Mouse (Mus musculus) kidney, postnatal 0 days (tissue): Measurements from ENCODE around the gene Krt83. TPM values are rescaled to one million over a fixed set of nuclear protein-coding genes. Genes with fewer than 3 reads are reported as not detected.
"Not testable (repeated sequence)": the region's sequence is repeated elsewhere in the genome, so short reads cannot be mapped to it uniquely, and the experiment has no call there.

ENCODE experiments used
- ATAC-seq: fragments of 200-750 bp; cut with Nextera tagmentation; replicated peaks from 2 replicates; pipeline ENCODE4 v1.8.0; 2017; ENCODE audit warnings: low read depth, moderate number of reproducible peaks, moderate TSS enrichment, moderate library complexity; ENCODE audit not compliant: low FRiP score
- DNase-seq: peaks from one replicate; pipeline ENCODE4 v3.0.0-alpha.2; 2016; ENCODE audit warnings: low spot score
- H3K27ac ChIP-seq: fragments of 300-500 bp; sonication (generic); 2 replicates; pipeline ENCODE4 v1.5.1; 2014; ENCODE audit warnings: mild to moderate bottlenecking
- H3K27me3 ChIP-seq: fragments of 300-500 bp; sonication (generic); 2 replicates; pipeline ENCODE4 v1.6.1; 2014; ENCODE audit warnings: low read length, mixed read lengths; ENCODE audit not compliant: insufficient read depth
- H3K36me3 ChIP-seq: fragments of 300-500 bp; sonication (generic); 2 replicates; pipeline ENCODE4 v1.6.1; 2014; ENCODE audit warnings: low read length, mixed read lengths; ENCODE audit not compliant: insufficient read depth
- H3K4me1 ChIP-seq: fragments of 300-500 bp; sonication (generic); replicated peaks from 2 replicates; pipeline ENCODE4 v1.6.1; 2014; ENCODE audit warnings: antibody characterized with exemption, low read length, mixed read lengths; ENCODE audit not compliant: insufficient read depth
- H3K4me2 ChIP-seq: fragments of 300-500 bp; sonication (generic); 2 replicates; pipeline ENCODE4 v1.6.1; 2014; ENCODE audit warnings: mild to moderate bottlenecking, low read length, moderate library complexity, mixed read lengths
- H3K4me3 ChIP-seq: fragments of 300-500 bp; sonication (generic); replicated peaks from 2 replicates; pipeline ENCODE4 v1.5.1; 2014; ENCODE audit warnings: low read depth, low read length
- H3K9ac ChIP-seq: fragments of 300-500 bp; sonication (generic); 2 replicates; pipeline ENCODE4 v1.6.1; 2014; ENCODE audit warnings: low read depth, low read length
- H3K9me3 ChIP-seq: fragments of 300-500 bp; sonication (generic); replicated peaks from 2 replicates; pipeline ENCODE4 v1.6.1; 2016; ENCODE audit warnings: low read length, inconsistent platforms, mixed read lengths
- CTCF ChIP-seq: IDR thresholded peaks from 2 replicates; pipeline ENCODE4 v1.5.1; 2016; ENCODE audit warnings: antibody characterized with exemption, low read depth, mild to moderate bottlenecking, moderate library complexity
- WGBS: fragments of 180-500 bp; shearing (Covaris S2); extraction: QIAGEN DNeasy Blood & Tissue Kit; methylation state at CpG from one replicate; pipeline ENCODE4 v1.1.7; 2014; 5-methylcytosine and 5-hydroxymethylcytosine counted together
- polyA plus RNA-seq: library from polyadenylated mRNA; unstranded; fragments of >200 nt; fragmentation: Nextera tagmentation; extraction: Ambion mirVana; gene quantifications from 2 replicates; pipeline ENCODE4 v1.2.1, GENCODE M21; 2015

Gene Krt83
- polyA plus RNA-seq, 1 experiment from 2014 or later: not detected

- H3K4me3 ChIP-seq: no peak overlapping the region
- no peaks in the 10 kb centered on the region for H3K36me3 ChIP-seq
- no peaks in the 10 kb centered on the region for H3K4me1 ChIP-seq
- no peaks in the 10 kb centered on the region for H3K9me3 ChIP-seq
- 8% methylated on average over 2 of the region's 2 CpGs for WGBS
- no peak overlapping the region for H3K9ac ChIP-seq
- ATAC-seq (no peak), DNase-seq (peak; percentile 90)
- H3K4me2 ChIP-seq: no peak overlapping the region
- H3K27me3 ChIP-seq: no peaks in the 10 kb centered on the region; the same call in 1 of the 2 replicates
- TF ChIP-seq CTCF: peak; percentile 92
- no peak overlapping the region for H3K27ac ChIP-seq
Observed at GRCm38 (mm10) chr15:101519792-101520191, 28.5 kb upstream of the Krt83 start.

DNA sequence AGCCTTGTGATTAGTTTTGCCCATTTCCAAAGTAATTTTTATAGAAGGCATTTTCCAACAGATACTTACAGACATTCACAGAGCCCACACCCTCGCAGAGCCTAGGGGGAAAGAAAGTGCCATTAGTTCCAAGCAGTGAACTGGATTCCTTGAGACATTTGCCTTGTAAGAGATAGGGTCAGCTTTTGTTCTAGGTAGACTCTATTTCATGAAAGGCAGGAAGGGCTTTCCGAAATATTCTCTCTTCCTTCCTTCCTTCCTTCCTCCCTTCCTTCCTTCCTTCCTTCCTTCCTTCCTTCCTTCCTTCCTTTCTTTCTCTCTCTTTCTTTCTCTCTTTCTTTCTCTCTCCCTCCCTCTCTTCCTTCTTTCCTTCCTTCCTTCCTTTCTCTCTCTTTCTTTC is 25.8 kb upstream of the Krt83 start, which contains the start of gene Gm49425:
Gene Gm49425 (minus strand): TSS at position 101 of the 400 bp plus-strand sequence.
- not testable (repeated sequence) for ATAC-seq, H3K4me1 ChIP-seq, H3K4me3 ChIP-seq, H3K27ac ChIP-seq, H3K4me2 ChIP-seq, H3K9ac ChIP-seq, H3K9me3 ChIP-seq, H3K27me3 ChIP-seq, H3K36me3 ChIP-seq, DNase-seq
- 76% methylated on average over 2 of the region's 2 CpGs for WGBS

GRCm38 (mm10) chr15:101508247-101508646 is 16.9 kb upstream of the Krt83 start:
- ATAC-seq (no peak), DNase-seq (peak; percentile 46)
- Histone ChIP-seq H3K9ac (no peak overlapping the region), H3K36me3 (no peaks in the 10 kb centered on the region), H3K9me3 (no peaks in the 10 kb centered on the region), H3K27me3 (no peaks in the 10 kb centered on the region), H3K27ac (no peak overlapping the region), H3K4me3 (no peak overlapping the region), H3K4me2 (no peak overlapping the region), H3K4me1 (no peaks in the 10 kb centered on the region; the same call in 1 of the 2 replicates)
- WGBS: 29% methylated on average over 9 of the region's 9 CpGs
- TF ChIP-seq CTCF: no peak

- Histone ChIP-seq H3K4me3 (no peak overlapping the region), H3K27ac (no peak overlapping the region), H3K4me2 (no peak overlapping the region), H3K9me3 (no peaks in the 10 kb centered on the region), H3K4me1 (no peaks in the 10 kb centered on the region; the same call in 1 of the 2 replicates), H3K36me3 (no peaks in the 10 kb centered on the region), H3K27me3 (no peaks in the 10 kb centered on the region), H3K9ac (no peak overlapping the region)
- whole genome bisulfite sequencing: 23% methylated on average over 14 of the region's 14 CpGs
- ATAC-seq (no peak), DNase-seq (peak; percentile 23)
- TF ChIP-seq CTCF: no peak
Observed at GRCm38 (mm10) chr15:101506896-101507758, 15.8 kb upstream of the Krt83 start.

DNA sequence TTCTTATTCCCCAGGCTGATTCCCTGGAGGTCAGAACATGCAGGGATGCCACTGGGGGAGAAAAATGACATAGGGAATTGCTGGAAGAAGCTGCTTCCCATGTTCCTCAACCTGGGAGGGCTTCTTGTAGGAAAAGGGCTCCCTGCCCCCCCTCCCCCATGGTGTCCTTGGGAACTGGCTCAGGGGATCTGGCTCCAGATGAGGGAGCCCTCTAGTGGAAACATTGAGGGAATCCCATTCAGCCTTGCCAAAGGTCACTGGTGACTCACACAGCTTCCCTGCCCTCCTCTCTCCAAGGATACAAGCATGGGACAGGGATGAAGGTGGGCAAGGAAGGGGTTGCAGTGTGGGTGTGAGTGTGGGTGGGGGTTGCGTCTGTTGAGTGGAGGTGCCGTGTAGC is 5.9 kb upstream of the Krt83 start:
- DNase-seq: peak; percentile 60
- Histone ChIP-seq H3K27me3 (no peaks in the 10 kb centered on the region), H3K4me3 (no peak overlapping the region), H3K4me1 (no peaks in the 10 kb centered on the region), H3K27ac (no peak overlapping the region), H3K4me2 (no peak overlapping the region), H3K9me3 (no peaks in the 10 kb centered on the region), H3K9ac (no peak overlapping the region), H3K36me3 (no peaks in the 10 kb centered on the region)
- 81% methylated on average over 2 of the region's 2 CpGs for WGBS
- no peak for ATAC-seq
- TF ChIP-seq CTCF: peak; percentile 73

DNA sequence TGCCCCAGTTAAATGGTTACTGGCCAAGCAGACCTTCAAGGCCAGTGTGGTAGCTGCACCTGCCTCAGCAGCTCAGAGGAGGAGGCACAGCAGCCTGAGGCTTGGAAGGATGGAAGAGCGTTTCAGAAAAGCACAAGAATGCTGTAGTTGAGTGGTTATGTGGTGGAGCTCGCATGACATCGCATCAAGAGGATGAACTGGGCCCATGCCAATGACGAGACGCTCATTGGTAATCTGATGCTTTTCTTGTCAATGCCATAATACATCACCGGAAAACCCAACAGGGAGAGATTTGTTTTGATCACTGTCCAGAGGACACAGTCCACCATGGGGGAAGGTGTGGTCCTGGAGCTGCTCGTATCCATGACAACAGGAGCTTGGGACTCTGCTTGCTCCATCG is 4.0 kb upstream of the Krt83 start:
- Histone ChIP-seq H3K9ac (no peak overlapping the region), H3K4me3 (no peak overlapping the region), H3K36me3 (no peaks in the 10 kb centered on the region), H3K9me3 (no peaks in the 10 kb centered on the region), H3K4me1 (no peaks in the 10 kb centered on the region), H3K27me3 (no peaks in the 10 kb centered on the region), H3K4me2 (no peak overlapping the region), H3K27ac (no peak overlapping the region)
- no peak for TF ChIP-seq CTCF
- WGBS: 65% methylated on average over 8 of the region's 8 CpGs
- DNase-seq (no peak), ATAC-seq (no peak)

DNA sequence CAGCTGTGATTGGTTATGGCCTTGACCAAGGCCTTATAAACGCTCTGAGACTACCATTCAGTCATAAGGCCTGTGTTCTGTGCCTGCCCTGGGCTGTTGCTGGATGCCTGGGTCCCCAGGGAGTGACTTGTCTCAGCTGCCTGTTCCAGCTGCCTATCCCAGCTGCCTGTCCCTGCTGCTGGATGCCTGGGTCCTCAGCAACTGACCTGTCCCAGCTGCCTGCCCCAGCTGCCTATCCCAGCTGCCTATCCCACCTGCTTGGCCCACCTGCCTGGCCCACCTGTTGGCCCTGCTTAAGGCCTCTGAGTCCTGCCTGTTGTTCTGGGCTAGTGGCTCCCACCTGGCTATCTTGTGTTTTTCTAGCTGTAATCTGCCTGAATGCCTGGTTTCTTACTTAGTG is 2.9 kb upstream of the Krt83 start:
- no peaks in the 10 kb centered on the region for H3K9me3 ChIP-seq
- H3K9ac ChIP-seq: no peak overlapping the region
- H3K4me1 ChIP-seq: no peaks in the 10 kb centered on the region
- ATAC-seq (no peak), DNase-seq (no peak)
- WGBS: 43% methylated on average over 1 of the region's 1 CpGs
- no peaks in the 10 kb centered on the region for H3K27me3 ChIP-seq
- TF ChIP-seq CTCF: no peak
- no peaks in the 10 kb centered on the region for H3K36me3 ChIP-seq
- no peak overlapping the region for H3K4me3 ChIP-seq
- no peak overlapping the region for H3K27ac ChIP-seq
- no peak overlapping the region for H3K4me2 ChIP-seq
